Comparison of ENCODE assay signal across 9 mouse cellular contexts in the genomic region with DNA sequence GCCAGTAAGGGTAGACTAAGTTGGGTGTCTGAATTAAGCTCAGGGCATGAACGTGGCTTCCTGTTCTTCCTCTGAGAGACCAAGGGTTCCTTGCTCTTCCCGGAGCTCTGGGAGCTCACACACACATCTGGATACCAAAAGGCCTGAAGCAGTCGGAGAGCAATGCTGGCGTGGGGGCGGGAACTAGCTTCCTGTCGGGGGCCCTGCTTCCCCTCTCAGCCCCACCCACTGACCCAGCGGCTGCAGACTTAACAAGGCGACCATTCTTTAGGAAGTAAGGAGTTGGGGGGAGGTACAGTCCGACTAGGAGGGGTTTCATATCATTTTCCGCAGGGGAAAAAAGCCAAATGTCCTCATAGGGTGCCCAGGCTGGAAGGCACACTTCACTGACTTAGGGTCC.
DNase-seq lines count a peak whose midpoint lies in the region; ATAC-seq and TF ChIP-seq lines count a peak whose summit lies in the region.
"Had no signal": no experiment of that assay in that cellular context is flagged by ENCODE, and none has a peak within 500 bp of the region (broad histone marks: within the 10 kb centered on the region; RNA-seq: fewer than 3 reads in every experiment).

No protein-coding gene starts in this region.

- peaks cover 23% of the 10 kb centered on the region for H3K4me1 ChIP-seq in heart, postnatal 0 days (ENCODE audit: control insufficient read depth, insufficient read depth)

- H3K27me3 ChIP-seq in heart, postnatal 0 days (ENCODE audit: control insufficient read depth, insufficient read depth, low read length) = no peaks in the 10 kb centered on the region
- H3K27me3 ChIP-seq: Patski had no signal

- no peak for TF ChIP-seq CTCF in heart, postnatal 0 days (IDR thresholded peaks at IDR 0.05; ENCODE audit: low read depth)

- 49% methylated on average over 10 of the region's 10 CpGs for WGBS in heart, postnatal 0 days

- H3K4me2 ChIP-seq in heart, postnatal 0 days (ENCODE audit: low read depth, low read length) = peak overlapping the region; percentile 24; the same call in 1 of the 2 replicates

- 0 out of 2 replicates have a peak, but pooled peaks have one; percentile 36 for TF ChIP-seq EP300 in heart, postnatal 0 days (IDR thresholded peaks at IDR 0.05; ENCODE audit: low read depth)

- H3K9ac ChIP-seq in heart, postnatal 0 days (replicated peaks; ENCODE audit: low read depth, low read length) = 0 out of 2 replicates have a peak overlapping the region, but pooled peaks have one; percentile 2

- peak; percentile 11 for DNase-seq in layer of hippocampus, adult 11-12 months (ENCODE audit: low spot score)
- DNase-seq in layer of hippocampus, postnatal 14 days (ENCODE audit: low spot score in 2 of 2) = no peak
- peak; percentile 85 for DNase-seq in heart, postnatal 0 days (ENCODE audit: low spot score)
- DNase-seq in kidney, postnatal 25 days = peak; percentile 59 to 80
- no peak for DNase-seq in urinary bladder, postnatal 10 days (ENCODE audit: low spot score)
- no peak for DNase-seq in urinary bladder, postnatal 25 days (ENCODE audit: low spot score)

- ATAC-seq in common myeloid progenitor, adult 5-6 weeks (replicated peaks; ENCODE audit: low read depth, poor library complexity, severe bottlenecking) = peak; percentile 99
- peak; percentile 76 for ATAC-seq in heart, postnatal 0 days (ENCODE audit: insufficient read depth, low read depth)
- ATAC-seq in megakaryocyte-erythroid progenitor cell, adult 5-6 weeks (replicated peaks; ENCODE audit: low FRiP score, low TSS enrichment, poor library complexity, severe bottlenecking) = peak; percentile 73
- ATAC-seq: Patski had no signal

- H3K4me3 ChIP-seq in heart, postnatal 0 days (ENCODE audit: low read depth, low read length) = no peak overlapping the region

- peaks cover 39% of the 10 kb centered on the region for H3K36me3 ChIP-seq in heart, postnatal 0 days (replicated peaks; ENCODE audit: control insufficient read depth, insufficient read depth, low read length)

- peak overlapping the region; percentile 82 for H3K27ac ChIP-seq in heart, postnatal 0 days (ENCODE audit: low read depth)

- H3K9me3 ChIP-seq in heart, postnatal 0 days (replicated peaks; ENCODE audit: control insufficient read depth, low read length) = no peaks in the 10 kb centered on the region

Comparison
In these comparisons a context has a peak if more than half of its experiments do, and no peak if none do; other contexts are left out.
1. DNase-seq: peak in layer of hippocampus, adult 11-12 months (single experiment), heart, postnatal 0 days (single experiment) and kidney, postnatal 25 days (2 of 2); none in layer of hippocampus, postnatal 14 days (0 of 2), urinary bladder, postnatal 10 days (single experiment) and urinary bladder, postnatal 25 days (single experiment).
2. Peak in every context shown above with its lines, with median percentiles within 50 percentile points of each other: ATAC-seq.